Mouse (Mus musculus): ENCODE data around the gene Sh3pxd2a. TPM values are rescaled to one million over a fixed set of nuclear protein-coding genes. Genes with fewer than 3 reads are reported as not detected.

Sh3pxd2a gene
- total and polyA plus RNA-seq, 3 experiments, result 1.3 to 4.6 (median 3.2) TPM

GRCm38 (mm10) chr19:47357297-47357696, 106.9 kb downstream of the Sh3pxd2a start:
- H3K4me2 ChIP-seq (ENCODE audit: insufficient read depth, low read depth, poor library complexity, severe bottlenecking), result no peak overlapping the region
- peaks cover 0 to 45% of the 10 kb centered on the region in 2 experiments for H3K36me3 ChIP-seq (replicated peaks in 1 of 2; ENCODE audit: control insufficient read depth in 1 of 2, insufficient read depth in 1 of 2, low read length in 1 of 2)
- H3K27ac ChIP-seq (ENCODE audit: insufficient read depth, low read depth), result no peak overlapping the region
- no peak for DNase-seq (ENCODE audit: extremely low read depth)
- TF ChIP-seq NRF1 (IDR thresholded peaks at IDR 0.05; ENCODE audit: low read depth, low read length) (no peak), E2F4 (IDR thresholded peaks at IDR 0.05; ENCODE audit: insufficient replicate concordance, low read depth, low read length) (no peak), CTCF (conservative IDR thresholded peaks at IDR 0.05 in 1 of 2, IDR thresholded peaks at IDR 0.05 in 1 of 2; ENCODE audit: low read depth in 2 of 2, low read length in 2 of 2) (no peak), SIN3A (IDR thresholded peaks at IDR 0.05; ENCODE audit: low read length) (no peak), MEF2A (IDR thresholded peaks at IDR 0.05; ENCODE audit: borderline replicate concordance, low read depth, low read length) (no peak), UBTF (IDR thresholded peaks at IDR 0.05; ENCODE audit: low read depth, low read length) (no peak)
- H3K27me3 ChIP-seq (replicated peaks), result no peaks in the 10 kb centered on the region
- H3K9me3 ChIP-seq (replicated peaks; ENCODE audit: low read length), result peaks cover 6% of the 10 kb centered on the region
- in situ Hi-C loops (cut with MboI; ENCODE audit: low pct_ligation_motif_present, low pct_unique_long_range_greater_than_20kb, low sequenced_read_pairs), result loop anchor here (5.0 to 25.0 kb wide), 3 partner anchors 110 to 505 kb away; partner anchors contain the start of genes Gsto1 and Gsto2
- no peak overlapping the region for H3K4me3 ChIP-seq (replicated peaks in 1 of 3; ENCODE audit: low read depth in 2 of 3, low read length in 2 of 3, poor library complexity in 1 of 3)
- H3K9ac ChIP-seq (ENCODE audit: insufficient read depth, low read depth), result no peak overlapping the region
- no peaks in the 10 kb centered on the region for H3K79me2 ChIP-seq (replicated peaks; ENCODE audit: control insufficient read depth, extremely low read depth, insufficient read depth, poor library complexity, severe bottlenecking)
- dilution Hi-C loops (cut with MboI; ENCODE audit: extremely low pct_ligation_motif_present, extremely low pct_unique_long_range_greater_than_20kb, low sequenced_read_pairs), result no loop called here
- H3K4me1 ChIP-seq (ENCODE audit: control insufficient read depth in 1 of 2, insufficient read depth in 2 of 2), result peaks cover 7 to 27% of the 10 kb centered on the region in 2 experiments; a peak in 3 of 4 replicates

DNA sequence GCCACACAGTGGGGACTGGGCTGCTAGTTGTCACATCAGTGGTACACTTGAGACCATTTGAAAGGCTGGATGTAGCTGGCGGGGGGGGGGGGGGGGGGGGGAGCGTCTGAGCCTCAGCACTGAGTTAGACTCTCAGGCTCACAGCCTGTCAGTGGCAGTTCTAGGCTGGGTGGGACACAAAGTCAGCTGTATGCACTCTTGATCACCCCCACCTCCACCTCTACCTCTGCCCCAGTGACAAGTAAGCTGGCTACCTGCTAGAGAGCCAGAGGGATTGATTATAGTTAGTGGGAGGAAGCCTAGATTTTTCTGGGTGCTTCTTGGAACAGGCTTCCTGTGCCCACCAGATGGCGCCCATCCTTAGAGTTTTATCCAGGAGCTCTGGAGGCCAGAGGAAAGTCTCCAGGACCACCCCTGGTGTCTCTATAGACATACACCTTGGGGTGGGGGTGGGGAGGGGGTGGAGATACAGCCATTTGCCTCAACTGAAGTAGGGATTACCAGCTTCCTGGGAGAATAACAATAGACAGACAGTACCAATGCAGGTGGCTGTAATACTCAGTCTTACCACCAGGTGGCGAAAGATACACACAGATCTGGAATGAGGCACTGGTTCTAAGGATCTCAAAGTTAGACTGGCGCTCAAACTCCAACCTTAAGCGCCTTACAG, 107.9 kb downstream of the Sh3pxd2a start:
- Histone ChIP-seq H3K4me3 (replicated peaks in 1 of 3; ENCODE audit: low read depth in 2 of 3, low read length in 2 of 3, poor library complexity in 1 of 3) (no peak overlapping the region), H3K4me1 (ENCODE audit: control insufficient read depth in 1 of 2, insufficient read depth in 2 of 2) (peaks cover 7 to 27% of the 10 kb centered on the region in 2 experiments; a peak in 3 of 4 replicates), H3K9me3 (replicated peaks; ENCODE audit: low read length) (peaks cover 6% of the 10 kb centered on the region), H3K9ac (ENCODE audit: insufficient read depth, low read depth) (no peak overlapping the region), H3K4me2 (ENCODE audit: insufficient read depth, low read depth, poor library complexity, severe bottlenecking) (no peak overlapping the region), H3K36me3 (replicated peaks in 1 of 2; ENCODE audit: control insufficient read depth in 1 of 2, insufficient read depth in 1 of 2, low read length in 1 of 2) (peaks cover 0 to 45% of the 10 kb centered on the region in 2 experiments), H3K27me3 (replicated peaks) (no peaks in the 10 kb centered on the region), H3K27ac (ENCODE audit: insufficient read depth, low read depth) (no peak overlapping the region), H3K79me2 (replicated peaks; ENCODE audit: control insufficient read depth, extremely low read depth, insufficient read depth, poor library complexity, severe bottlenecking) (no peaks in the 10 kb centered on the region)
- in situ Hi-C loops (cut with MboI; ENCODE audit: low pct_ligation_motif_present, low pct_unique_long_range_greater_than_20kb, low sequenced_read_pairs), result loop anchor here (5.0 to 25.0 kb wide), 3 partner anchors 111 to 506 kb away; partner anchors contain the start of genes Gsto1 and Gsto2
- dilution Hi-C loops (cut with MboI; ENCODE audit: extremely low pct_ligation_motif_present, extremely low pct_unique_long_range_greater_than_20kb, low sequenced_read_pairs), result no loop called here
- peak; percentile 75 for DNase-seq (ENCODE audit: extremely low read depth)
- no peak for TF ChIP-seq RCOR1 (conservative IDR thresholded peaks at IDR 0.05; ENCODE audit: low read depth, low read length)
- TF ChIP-seq IRF4 (IDR thresholded peaks at IDR 0.05; ENCODE audit: low read depth, low read length), result no peak
- TF ChIP-seq NRF1 (IDR thresholded peaks at IDR 0.05; ENCODE audit: low read depth, low read length), result no peak
- no peak for TF ChIP-seq JUND (conservative IDR thresholded peaks at IDR 0.05; ENCODE audit: low read depth, low read length)
- peak; percentile 36; the same call in 1 of the 2 replicates for TF ChIP-seq NELFE (IDR thresholded peaks at IDR 0.05; ENCODE audit: low read depth, low read length)
- TF ChIP-seq EP300 (IDR thresholded peaks at IDR 0.05; ENCODE audit: low read length), result no peak
- no peak for TF ChIP-seq POLR2A (IDR thresholded peaks at IDR 0.05; ENCODE audit: low read depth, low read length)
- no peak for TF ChIP-seq GABPA (IDR thresholded peaks at IDR 0.05; ENCODE audit: insufficient replicate concordance, low read depth, low read length)
- peak; percentile 93 for TF ChIP-seq SMC3 (IDR thresholded peaks at IDR 0.05; ENCODE audit: low read depth, low read length)
- no peak for TF ChIP-seq ZNF384 (IDR thresholded peaks at IDR 0.05; ENCODE audit: low read depth, low read length)
- no peak for TF ChIP-seq PAX5 (IDR thresholded peaks at IDR 0.05; ENCODE audit: low read length)
- TF ChIP-seq TBP (conservative IDR thresholded peaks at IDR 0.05; ENCODE audit: low read depth, low read length), result no peak
- TF ChIP-seq KAT2A (IDR thresholded peaks at IDR 0.05; ENCODE audit: insufficient replicate concordance, low read length), result no peak
- no peak for TF ChIP-seq POLR2AphosphoS2 (IDR thresholded peaks at IDR 0.05; ENCODE audit: low read depth, low read length)
- TF ChIP-seq MEF2A (IDR thresholded peaks at IDR 0.05; ENCODE audit: borderline replicate concordance, low read depth, low read length), result no peak
- no peak for TF ChIP-seq UBTF (IDR thresholded peaks at IDR 0.05; ENCODE audit: low read depth, low read length)
- no peak for TF ChIP-seq MAX (IDR thresholded peaks at IDR 0.05; ENCODE audit: low read length)
- TF ChIP-seq MAZ (IDR thresholded peaks at IDR 0.05; ENCODE audit: low read depth, low read length), result no peak
- TF ChIP-seq CTCF (conservative IDR thresholded peaks at IDR 0.05 in 1 of 2, IDR thresholded peaks at IDR 0.05 in 1 of 2; ENCODE audit: low read depth in 2 of 2, low read length in 2 of 2), result peak; percentile 87 to 97
- no peak for TF ChIP-seq CHD2 (IDR thresholded peaks at IDR 0.05; ENCODE audit: low read length)
- TF ChIP-seq BHLHE40 (IDR thresholded peaks at IDR 0.05; ENCODE audit: low read depth, low read length), result no peak
- TF ChIP-seq ELF1 (IDR thresholded peaks at IDR 0.05; ENCODE audit: low read depth, low read length), result no peak
- no peak for TF ChIP-seq MAFK (IDR thresholded peaks at IDR 0.05; ENCODE audit: insufficient replicate concordance, low read length)
- no peak for TF ChIP-seq ETS1 (conservative IDR thresholded peaks at IDR 0.05; ENCODE audit: low read depth, low read length)
- peak; percentile 87 for TF ChIP-seq RAD21 (IDR thresholded peaks at IDR 0.05; ENCODE audit: low read depth, low read length)
- peak; percentile 92 for TF ChIP-seq ZC3H11A (IDR thresholded peaks at IDR 0.05; ENCODE audit: low read depth, low read length)
- TF ChIP-seq JUN (IDR thresholded peaks at IDR 0.05; ENCODE audit: insufficient read depth, low read depth, low read length), result no peak
- no peak for TF ChIP-seq CHD1 (IDR thresholded peaks at IDR 0.05; ENCODE audit: low read depth, low read length)
- TF ChIP-seq E2F4 (IDR thresholded peaks at IDR 0.05; ENCODE audit: insufficient replicate concordance, low read depth, low read length), result no peak
- no peak for TF ChIP-seq ZMIZ1 (IDR thresholded peaks at IDR 0.05; ENCODE audit: low read depth, low read length)

Data from CH12.LX (cell line).